Mouse (Mus musculus) embryonic facial prominence, embryonic 15.5 days (tissue): ENCODE measurements around the gene Armc2. TPM values are rescaled to one million over a fixed set of nuclear protein-coding genes. Genes with fewer than 3 reads are reported as not detected.
A peak's percentile ranks its signal among the peaks of the same experiment; 100 is the strongest.

Experiments
- ATAC-seq: fragments of 200-750 bp; cut with Nextera tagmentation; 2 replicates; pipeline ENCODE4 v1.8.0; 2017; ENCODE audit warnings: low read depth, moderate TSS enrichment; ENCODE audit not compliant: insufficient number of reproducible peaks, low FRiP score, low TSS enrichment
- H3K27ac ChIP-seq: fragments of 300-500 bp; sonication (generic); replicated peaks from 2 replicates; pipeline ENCODE4 v1.5.1; 2015; ENCODE audit warnings: mild to moderate bottlenecking, inconsistent platforms
- H3K27me3 ChIP-seq: fragments of 300-500 bp; sonication (generic); 2 replicates; pipeline ENCODE4 v1.6.1; 2015; ENCODE audit warnings: inconsistent platforms
- H3K36me3 ChIP-seq: fragments of 300-500 bp; sonication (generic); 2 replicates; pipeline ENCODE4 v1.6.1; 2015; ENCODE audit warnings: mild to moderate bottlenecking, inconsistent platforms
- H3K4me1 ChIP-seq: fragments of 300-500 bp; sonication (generic); 2 replicates; pipeline ENCODE4 v1.6.1; 2015; ENCODE audit warnings: inconsistent platforms
- H3K4me2 ChIP-seq: fragments of 300-500 bp; sonication (generic); replicated peaks from 2 replicates; pipeline ENCODE4 v1.6.1; 2015; ENCODE audit warnings: mild to moderate bottlenecking, inconsistent platforms
- H3K4me3 ChIP-seq: fragments of 300-500 bp; sonication (generic); replicated peaks from 2 replicates; pipeline ENCODE4 v1.5.1; 2015; ENCODE audit warnings: mild to moderate bottlenecking, inconsistent platforms
- H3K9ac ChIP-seq: fragments of 300-500 bp; sonication (generic); 2 replicates; pipeline ENCODE4 v1.6.1; 2015; ENCODE audit warnings: inconsistent platforms
- H3K9me3 ChIP-seq: fragments of 300-500 bp; sonication (generic); replicated peaks from 2 replicates; pipeline ENCODE4 v1.6.1; 2016; ENCODE audit warnings: inconsistent platforms
- WGBS: fragments of 180-500 bp; shearing (Covaris S2); methylation state at CpG from one replicate; pipeline ENCODE4 v1.1.7; 2015; 5-methylcytosine and 5-hydroxymethylcytosine counted together
- polyA plus RNA-seq: library from polyadenylated mRNA; unstranded; fragments of >200 nt; fragmentation: Nextera tagmentation; extraction: Ambion mirVana; gene quantifications from 2 replicates; pipeline ENCODE4 v1.2.1, GENCODE M21; 2015

Armc2 gene
- polyA plus RNA-seq, 1 experiment from 2014 or later, result 5.2 TPM

DNA sequence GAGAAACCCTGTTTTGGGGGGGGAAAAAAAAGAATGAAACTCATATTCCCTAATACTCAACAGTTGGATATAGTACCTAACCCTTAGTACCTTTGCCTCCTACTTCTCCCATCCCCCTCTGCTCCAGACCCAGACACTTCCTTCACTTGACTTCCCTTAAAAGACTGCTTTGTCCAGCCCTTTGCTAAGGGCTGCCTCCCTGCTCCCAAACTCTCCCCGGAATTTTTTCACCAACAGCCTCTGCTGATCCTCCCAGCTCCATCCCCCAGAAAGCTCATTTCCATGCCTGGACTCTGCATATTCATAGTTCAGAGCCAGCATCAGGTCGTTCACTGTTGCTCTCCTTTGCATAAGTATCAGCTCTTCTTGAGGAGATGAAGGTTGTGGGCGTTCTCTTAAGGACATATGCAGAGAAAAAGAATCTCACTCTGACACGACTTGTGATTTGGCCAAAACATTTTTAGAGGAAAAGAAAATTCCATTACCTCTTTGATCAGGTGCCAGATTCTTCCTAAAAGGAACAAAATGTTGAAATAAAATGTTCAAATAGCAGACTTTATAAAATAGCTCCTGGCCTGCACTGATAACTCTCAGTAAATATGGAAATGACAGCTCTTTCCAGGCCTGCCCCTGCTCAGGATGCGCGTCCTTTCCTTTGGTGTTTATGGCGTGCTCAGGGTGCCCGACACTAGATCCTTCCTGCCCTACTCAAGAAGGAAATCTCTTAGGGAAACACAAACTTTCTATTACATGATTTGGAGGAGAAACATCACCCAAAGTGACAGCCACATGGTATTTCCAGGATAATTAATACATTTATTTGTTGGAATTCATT lies 134.3 kb downstream of the Armc2 start:
- WGBS, result 40% methylated on average over 8 of the region's 8 CpGs
- Histone ChIP-seq H3K27me3 (no peaks in the 10 kb centered on the region), H3K9ac (no peak overlapping the region), H3K4me1 (peaks cover 32% of the 10 kb centered on the region), H3K4me2 (no peak overlapping the region), H3K36me3 (no peaks in the 10 kb centered on the region), H3K27ac (no peak overlapping the region), H3K4me3 (no peak overlapping the region), H3K9me3 (no peaks in the 10 kb centered on the region)
- ATAC-seq, result no peak

DNA sequence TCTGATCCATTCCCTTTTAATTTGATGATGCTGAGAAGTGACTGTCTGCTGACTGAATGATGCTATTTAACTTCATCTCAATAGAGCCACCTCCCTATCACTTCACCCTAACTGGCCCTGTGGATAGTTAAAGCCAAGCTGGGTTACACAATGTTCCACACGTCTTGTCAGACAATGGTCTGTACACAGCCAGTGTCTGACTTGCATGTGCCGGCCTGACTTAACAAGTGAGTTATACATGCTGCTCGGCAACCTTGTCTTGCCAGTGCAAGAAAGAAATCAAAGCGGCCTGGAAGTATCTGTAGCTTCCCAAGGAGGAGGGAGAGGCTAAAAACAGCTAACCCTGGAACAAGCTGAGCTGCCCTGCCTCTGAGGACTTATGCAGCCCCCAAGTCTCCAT lies 136.8 kb downstream of the Armc2 start:
- Histone ChIP-seq H3K27me3 (no peaks in the 10 kb centered on the region), H3K4me2 (no peak overlapping the region), H3K4me1 (peaks cover 20% of the 10 kb centered on the region), H3K9ac (no peak overlapping the region), H3K4me3 (no peak overlapping the region), H3K9me3 (no peaks in the 10 kb centered on the region), H3K27ac (peak overlapping the region; percentile 22; the same call in 1 of the 2 replicates), H3K36me3 (no peaks in the 10 kb centered on the region)
- ATAC-seq, result no peak
- 40% methylated on average over 4 of the region's 4 CpGs for WGBS

DNA sequence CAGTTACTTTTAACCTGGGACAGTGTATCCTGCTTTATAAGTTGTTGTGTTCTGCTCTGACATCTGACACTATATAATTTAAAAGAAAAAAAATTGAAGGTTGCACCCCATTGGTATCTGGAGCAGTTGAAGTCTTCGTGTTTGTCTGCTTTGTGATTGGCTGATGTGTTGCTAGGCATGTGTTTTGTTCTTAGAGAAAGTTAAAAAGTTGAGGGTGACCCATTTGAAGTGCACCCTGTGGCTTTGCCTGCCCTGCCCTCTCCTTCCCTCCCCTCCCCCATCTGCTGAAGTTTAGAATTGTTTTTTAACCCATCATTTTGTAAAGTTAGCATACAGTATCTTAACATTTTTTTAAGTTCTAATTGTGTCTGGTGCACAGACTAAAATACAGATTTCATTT lies 137.5 kb downstream of the Armc2 start:
- no peak overlapping the region for H3K27ac ChIP-seq
- WGBS, result 12% methylated on average over 1 of the region's 1 CpGs
- ATAC-seq, result no peak

GRCm38 (mm10) chr10:41880206-41880605 lies 138.0 kb downstream of the Armc2 start:
- Histone ChIP-seq H3K9me3 (no peaks in the 10 kb centered on the region), H3K27me3 (no peaks in the 10 kb centered on the region), H3K4me1 (peaks cover 20% of the 10 kb centered on the region), H3K9ac (no peak overlapping the region), H3K4me2 (no peak overlapping the region), H3K4me3 (no peak overlapping the region), H3K27ac (no peak overlapping the region), H3K36me3 (no peaks in the 10 kb centered on the region)
- whole genome bisulfite sequencing, result 40% methylated on average over 4 of the region's 4 CpGs
- no peak for ATAC-seq

More for the DNA sequence above, 137.5 kb downstream of the Armc2 start:
- Histone ChIP-seq H3K9ac (no peak overlapping the region), H3K4me1 (peaks cover 20% of the 10 kb centered on the region), H3K27me3 (no peaks in the 10 kb centered on the region), H3K9me3 (no peaks in the 10 kb centered on the region), H3K36me3 (no peaks in the 10 kb centered on the region), H3K4me3 (no peak overlapping the region), H3K4me2 (no peak overlapping the region)

DNA sequence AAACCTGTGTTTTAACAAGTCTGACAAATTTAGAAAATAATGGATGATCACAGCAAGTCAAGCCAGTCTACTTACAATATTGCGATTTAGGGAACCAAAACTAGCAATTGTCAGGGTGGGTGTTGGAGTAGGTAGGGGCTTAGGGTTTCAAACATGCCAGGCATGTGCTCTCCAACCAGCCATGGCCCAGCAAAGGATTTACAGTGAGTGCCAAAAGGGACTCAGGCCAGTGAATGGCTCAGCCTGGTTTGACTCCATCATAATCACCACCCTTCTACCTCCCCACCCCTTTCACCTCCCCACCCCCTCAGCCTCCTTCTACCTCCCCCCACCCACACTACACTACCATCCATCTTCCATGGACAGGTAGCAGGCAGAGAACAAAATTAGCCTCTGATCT lies 138.6 kb downstream of the Armc2 start:
- ATAC-seq, result no peak
- H3K4me2 ChIP-seq, result no peak overlapping the region
- H3K9ac ChIP-seq, result no peak overlapping the region
- H3K9me3 ChIP-seq, result no peaks in the 10 kb centered on the region
- no peaks in the 10 kb centered on the region for H3K36me3 ChIP-seq
- 74% methylated on average over 1 of the region's 1 CpGs for WGBS
- peaks cover 20% of the 10 kb centered on the region for H3K4me1 ChIP-seq
- H3K27me3 ChIP-seq, result no peaks in the 10 kb centered on the region
- H3K27ac ChIP-seq, result no peak overlapping the region
- H3K4me3 ChIP-seq, result no peak overlapping the region

- H3K9me3 ChIP-seq, result no peaks in the 10 kb centered on the region
- peaks cover 17% of the 10 kb centered on the region for H3K4me1 ChIP-seq
- H3K4me2 ChIP-seq, result no peak overlapping the region
- H3K4me3 ChIP-seq, result no peak overlapping the region
- 83% methylated on average over 11 of the region's 11 CpGs for WGBS
- ATAC-seq, result no peak
- H3K36me3 ChIP-seq, result no peaks in the 10 kb centered on the region
- no peak overlapping the region for H3K9ac ChIP-seq
- H3K27ac ChIP-seq, result no peak overlapping the region
- no peaks in the 10 kb centered on the region for H3K27me3 ChIP-seq
These were observed 139.9 kb downstream of the Armc2 start for GRCm38 (mm10) chr10:41878344-41878743.

DNA sequence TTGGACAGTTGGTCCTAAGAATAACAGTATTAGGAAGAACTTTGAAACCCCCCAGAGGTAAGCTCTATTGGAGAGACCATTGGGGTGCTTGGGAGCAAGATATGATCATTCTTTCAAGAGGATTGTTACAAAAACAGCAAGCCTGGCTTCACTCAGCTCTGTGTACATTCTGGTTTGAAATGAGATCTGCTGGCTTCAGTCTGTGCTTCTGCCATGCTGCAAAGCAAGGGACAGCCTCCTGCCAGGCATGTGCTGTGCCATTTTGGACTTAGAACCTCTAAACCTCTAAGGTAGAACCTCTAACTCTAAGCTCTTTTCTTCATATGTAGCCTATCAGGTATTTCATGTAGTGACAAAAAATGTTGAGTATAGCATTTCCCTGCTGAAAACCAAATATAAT lies 142.6 kb downstream of the Armc2 start:
- Histone ChIP-seq H3K4me3 (no peak overlapping the region), H3K27me3 (no peaks in the 10 kb centered on the region), H3K36me3 (no peaks in the 10 kb centered on the region), H3K9me3 (no peaks in the 10 kb centered on the region), H3K4me2 (no peak overlapping the region), H3K27ac (no peak overlapping the region), H3K4me1 (peaks cover 8% of the 10 kb centered on the region; the same call in 1 of the 2 replicates), H3K9ac (no peak overlapping the region)
- no peak for ATAC-seq

DNA sequence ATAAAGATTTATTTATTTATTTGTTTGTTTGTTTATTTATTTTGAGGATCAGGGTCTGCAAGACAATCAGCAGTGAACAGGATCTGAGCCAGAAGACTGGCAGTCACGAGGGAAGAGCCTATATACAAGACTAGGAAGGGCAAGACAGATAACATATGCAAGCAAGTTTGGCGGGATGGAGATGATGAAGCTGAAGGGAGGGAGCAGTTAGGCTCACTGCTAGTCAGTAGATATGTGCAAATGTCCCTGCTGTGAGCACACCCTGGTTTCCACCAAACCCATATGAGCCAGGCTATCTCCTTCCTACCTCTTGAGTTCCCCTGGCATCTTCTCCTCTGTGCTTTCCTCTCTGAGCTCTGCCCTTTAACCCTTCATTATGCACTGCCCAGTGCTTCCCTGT lies 146.7 kb downstream of the Armc2 start:
- 59% methylated on average over 2 of the region's 2 CpGs for WGBS
- Histone ChIP-seq H3K27ac (no peak overlapping the region), H3K4me1 (peaks cover 8% of the 10 kb centered on the region), H3K27me3 (no peaks in the 10 kb centered on the region), H3K9me3 (no peaks in the 10 kb centered on the region), H3K4me2 (no peak overlapping the region), H3K36me3 (no peaks in the 10 kb centered on the region), H3K4me3 (no peak overlapping the region), H3K9ac (no peak overlapping the region)
- ATAC-seq, result no peak

DNA sequence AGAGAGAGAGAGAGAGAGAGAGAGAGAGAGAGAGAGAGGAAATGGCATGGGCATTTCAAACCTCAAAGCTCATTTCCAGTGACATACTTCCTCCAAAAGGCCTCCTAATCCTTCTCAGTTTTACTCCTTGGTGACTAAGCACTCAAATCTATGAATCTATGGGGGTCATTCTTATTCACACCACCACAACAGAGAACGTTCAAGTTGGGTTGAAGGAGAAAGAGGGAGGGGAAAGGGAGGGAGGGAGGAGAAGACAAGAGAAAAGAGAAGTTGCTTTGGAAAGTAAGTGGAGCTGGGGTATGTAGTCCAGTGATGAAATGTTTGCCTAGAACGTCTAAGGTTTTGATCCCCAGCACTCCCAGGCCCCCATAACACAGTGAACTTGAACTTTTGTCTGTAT lies 148.1 kb downstream of the Armc2 start:
- no peaks in the 10 kb centered on the region for H3K36me3 ChIP-seq
- 53% methylated on average over 2 of the region's 2 CpGs for WGBS
- no peaks in the 10 kb centered on the region for H3K27me3 ChIP-seq
- no peak overlapping the region for H3K4me3 ChIP-seq
- no peak for ATAC-seq
- H3K4me1 ChIP-seq, result peaks cover 15% of the 10 kb centered on the region
- no peak overlapping the region for H3K27ac ChIP-seq
- no peak overlapping the region for H3K9ac ChIP-seq
- H3K9me3 ChIP-seq, result no peaks in the 10 kb centered on the region
- no peak overlapping the region for H3K4me2 ChIP-seq

DNA sequence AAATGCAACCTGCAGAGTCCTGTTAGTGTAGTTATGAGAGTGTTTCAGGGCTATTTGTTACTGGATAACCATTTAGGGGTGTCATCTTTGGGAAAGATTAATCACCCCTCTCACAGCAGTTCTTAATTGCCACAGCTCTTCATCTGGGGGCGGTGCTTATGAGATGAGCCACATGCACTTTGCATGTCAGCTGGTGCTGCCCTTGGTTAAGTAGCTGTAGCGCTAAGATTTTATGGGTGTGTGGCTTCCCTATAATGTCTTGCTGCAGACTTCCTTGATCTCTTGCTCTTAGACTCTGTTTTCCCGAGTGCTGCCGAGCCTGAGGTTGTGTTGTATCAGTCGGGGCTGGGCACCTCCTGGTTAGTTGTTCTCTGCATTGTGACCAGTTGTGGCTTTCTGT lies 150.3 kb downstream of the Armc2 start:
- peaks cover 15% of the 10 kb centered on the region for H3K4me1 ChIP-seq
- no peaks in the 10 kb centered on the region for H3K9me3 ChIP-seq
- H3K4me2 ChIP-seq, result no peak overlapping the region
- no peak for ATAC-seq
- 62% methylated on average over 5 of the region's 5 CpGs for WGBS
- no peaks in the 10 kb centered on the region for H3K27me3 ChIP-seq
- H3K27ac ChIP-seq, result no peak overlapping the region
- no peaks in the 10 kb centered on the region for H3K36me3 ChIP-seq
- H3K9ac ChIP-seq, result no peak overlapping the region
- H3K4me3 ChIP-seq, result no peak overlapping the region

GRCm38 (mm10) chr10:41866838-41867154 lies 151.4 kb downstream of the Armc2 start:
- no peak for ATAC-seq
- no peaks in the 10 kb centered on the region for H3K36me3 ChIP-seq
- no peaks in the 10 kb centered on the region for H3K27me3 ChIP-seq
- no peak overlapping the region for H3K9ac ChIP-seq
- no peak overlapping the region for H3K4me2 ChIP-seq
- peak overlapping the region; percentile 66; the same call in 1 of the 2 replicates for H3K27ac ChIP-seq
- H3K9me3 ChIP-seq, result no peaks in the 10 kb centered on the region
- no peak overlapping the region for H3K4me3 ChIP-seq
- peaks cover 15% of the 10 kb centered on the region for H3K4me1 ChIP-seq
